22 mouse cellular contexts compared by ENCODE assay signal in genomic region chr7:134711576-134711975, GRCm38 (mm10). TPM values are rescaled to one million over a fixed set of nuclear protein-coding genes. Genes with fewer than 3 reads are reported as not detected.
A peak's percentile ranks its signal among the peaks of the same experiment; 100 is the strongest.
DNase-seq lines count a peak whose midpoint lies in the region; ATAC-seq and TF ChIP-seq lines count a peak whose summit lies in the region.
"Had no signal": no experiment of that assay in that cellular context is flagged by ENCODE, and none has a peak within 500 bp of the region (broad histone marks: within the 10 kb centered on the region; RNA-seq: fewer than 3 reads in every experiment).

No protein-coding gene starts in this region.

- no peak overlapping the region for H3K4me2 ChIP-seq in midbrain, postnatal 0 days (ENCODE audit: low read depth, low read length, poor library complexity, severe bottlenecking)
- H3K4me2 ChIP-seq in midbrain, embryonic 13.5 days (replicated peaks) = no peak overlapping the region
- H3K4me2 ChIP-seq: embryonic facial prominence, embryonic 12.5 days; forebrain, embryonic 13.5 days; hindbrain, embryonic 12.5 days; liver, embryonic 15.5 days; neural tube, embryonic 13.5 days had no signal

- TF ChIP-seq CTCF in heart, adult 2 months (IDR thresholded peaks at IDR 0.05) = peak; percentile 57
- peak; percentile 28 for TF ChIP-seq CTCF in left cerebral cortex, adult 2 months (IDR thresholded peaks at IDR 0.05)
- TF ChIP-seq CTCF in midbrain, postnatal 0 days (IDR thresholded peaks at IDR 0.05) = peak; percentile 41
- TF ChIP-seq CTCF in thymus, adult 2 months (IDR thresholded peaks at IDR 0.05; ENCODE audit: borderline replicate concordance, control insufficient read depth, extremely low read depth, insufficient read depth, low read length, poor library complexity) = no peak

- no peaks in the 10 kb centered on the region for H3K36me3 ChIP-seq in heart, adult 2 months (ENCODE audit: control insufficient read depth, insufficient read depth, low read length)
- 0 out of 2 replicates have a peak, but pooled peaks cover 2% of the 10 kb centered on the region for H3K36me3 ChIP-seq in heart, embryonic 10.5 days
- H3K36me3 ChIP-seq in midbrain, postnatal 0 days (ENCODE audit: insufficient read depth, low read length) = no peaks in the 10 kb centered on the region
- no peaks in the 10 kb centered on the region for H3K36me3 ChIP-seq in midbrain, embryonic 13.5 days
- H3K36me3 ChIP-seq in thymus, adult 2 months (ENCODE audit: control insufficient read depth, insufficient read depth, low read length) = no peaks in the 10 kb centered on the region
- H3K36me3 ChIP-seq: embryonic facial prominence, embryonic 12.5 days; hindbrain, embryonic 12.5 days; liver, embryonic 15.5 days; midbrain, embryonic 10.5 days; neural tube, embryonic 13.5 days had no signal

- H3K9ac ChIP-seq in heart, adult 2 months (ENCODE audit: low read depth, low read length) = no peak overlapping the region
- no peak overlapping the region for H3K9ac ChIP-seq in midbrain, postnatal 0 days (replicated peaks; ENCODE audit: low read length, poor library complexity, severe bottlenecking)
- no peak overlapping the region for H3K9ac ChIP-seq in midbrain, embryonic 13.5 days (replicated peaks)
- H3K9ac ChIP-seq: embryonic facial prominence, embryonic 12.5 days; forebrain, embryonic 13.5 days; hindbrain, embryonic 12.5 days; liver, embryonic 15.5 days; neural tube, embryonic 13.5 days had no signal

- ATAC-seq in midbrain, postnatal 0 days (ENCODE audit: low FRiP score) = no peak
- no peak for ATAC-seq in midbrain, embryonic 13.5 days
- ATAC-seq: forebrain, embryonic 13.5 days; inflammation-experienced regulatory T-cells, adult 6 months had no signal

- TF ChIP-seq POLR2A in heart, adult 2 months (IDR thresholded peaks at IDR 0.05; ENCODE audit: insufficient read depth, low read depth, low read length) = no peak
- no peak for TF ChIP-seq POLR2A in thymus, adult 2 months (IDR thresholded peaks at IDR 0.05; ENCODE audit: control insufficient read depth, extremely low read depth, insufficient read depth, low read length, poor library complexity)

- no peak for DNase-seq in heart, adult 2 months
- no peak for DNase-seq in heart, embryonic 10.5 days (ENCODE audit: low spot score)
- no peak for DNase-seq in left cerebral cortex, adult 2 months (ENCODE audit: extremely low spot score in 1 of 2, low spot score in 2 of 2)
- no peak for DNase-seq in left cerebral cortex, adult 8-10 months (ENCODE audit: low spot score in 2 of 2)
- no peak for DNase-seq in midbrain, postnatal 0 days (ENCODE audit: low spot score)
- DNase-seq in thymus, adult 2 months = no peak
- no peak for DNase-seq in kidney, postnatal 4 days
- DNase-seq: adrenal gland, adult 2 months; cerebellum, adult 2 months; gastrocnemius, postnatal 10 days; lung, postnatal 14 days; thymus, postnatal 36 days had no signal

- no peaks in the 10 kb centered on the region for H3K9me3 ChIP-seq in heart, embryonic 10.5 days
- no peaks in the 10 kb centered on the region for H3K9me3 ChIP-seq in midbrain, postnatal 0 days (ENCODE audit: low read length)
- H3K9me3 ChIP-seq in midbrain, embryonic 13.5 days = no peaks in the 10 kb centered on the region
- H3K9me3 ChIP-seq: embryonic facial prominence, embryonic 12.5 days; forebrain, embryonic 13.5 days; hindbrain, embryonic 12.5 days; limb, embryonic 10.5 days; liver, embryonic 15.5 days; neural tube, embryonic 13.5 days had no signal

- H3K4me3 ChIP-seq in heart, adult 2 months = no peak overlapping the region
- H3K4me3 ChIP-seq in heart, embryonic 10.5 days = no peak overlapping the region
- no peak overlapping the region for H3K4me3 ChIP-seq in left cerebral cortex, adult 2 months
- no peak overlapping the region for H3K4me3 ChIP-seq in midbrain, postnatal 0 days (ENCODE audit: low read depth, low read length)
- H3K4me3 ChIP-seq in midbrain, embryonic 13.5 days (replicated peaks) = no peak overlapping the region
- H3K4me3 ChIP-seq in thymus, adult 2 months (ENCODE audit: control insufficient read depth, insufficient read depth, low read length) = no peak overlapping the region
- H3K4me3 ChIP-seq: embryonic facial prominence, embryonic 12.5 days; erythroblast, embryonic 14.5 days; forebrain, embryonic 13.5 days; hindbrain, embryonic 12.5 days; limb, embryonic 10.5 days; liver, embryonic 15.5 days; midbrain, embryonic 10.5 days; neural tube, embryonic 13.5 days had no signal

- H3K4me1 ChIP-seq in heart, adult 2 months (ENCODE audit: control insufficient read depth, insufficient read depth, low read length) = no peaks in the 10 kb centered on the region
- no peaks in the 10 kb centered on the region for H3K4me1 ChIP-seq in heart, embryonic 10.5 days
- no peaks in the 10 kb centered on the region for H3K4me1 ChIP-seq in midbrain, postnatal 0 days (ENCODE audit: insufficient read depth, low read length)
- peaks cover 13% of the 10 kb centered on the region for H3K4me1 ChIP-seq in midbrain, embryonic 13.5 days (replicated peaks)
- no peaks in the 10 kb centered on the region for H3K4me1 ChIP-seq in thymus, adult 2 months (replicated peaks; ENCODE audit: control insufficient read depth, insufficient read depth, low read length)
- H3K4me1 ChIP-seq: liver, embryonic 15.5 days had no signal

- intact Hi-C loops in heart, adult 2 months (cut with DNase I) = no loop called here
- intact Hi-C loops in left cerebral cortex, adult 2 months (cut with DNase I) = no loop called here

- whole genome bisulfite sequencing in heart, adult 2 months = 93% methylated on average over 1 of the region's 1 CpGs
- WGBS in heart, embryonic 10.5 days = 80% methylated on average over 1 of the region's 1 CpGs
- 92% methylated on average over 1 of the region's 1 CpGs for WGBS in midbrain, postnatal 0 days
- 91% methylated on average over 1 of the region's 1 CpGs for WGBS in midbrain, embryonic 13.5 days
- 86% methylated on average over 1 of the region's 1 CpGs for WGBS in thymus, adult 2 months

- H3K79me2 ChIP-seq in heart, adult 2 months (replicated peaks; ENCODE audit: control insufficient read depth, insufficient read depth, low read length) = peaks cover 8% of the 10 kb centered on the region

- no peaks in the 10 kb centered on the region for H3K27me3 ChIP-seq in heart, adult 2 months (ENCODE audit: control insufficient read depth, insufficient read depth, low read length)
- H3K27me3 ChIP-seq in heart, embryonic 10.5 days (ENCODE audit: insufficient read depth, poor library complexity, severe bottlenecking) = no peaks in the 10 kb centered on the region
- H3K27me3 ChIP-seq in midbrain, postnatal 0 days (ENCODE audit: insufficient read depth, low read length) = no peaks in the 10 kb centered on the region
- H3K27me3 ChIP-seq in midbrain, embryonic 13.5 days = no peaks in the 10 kb centered on the region
- no peaks in the 10 kb centered on the region for H3K27me3 ChIP-seq in thymus, adult 2 months (ENCODE audit: control insufficient read depth, insufficient read depth, low read length)
- H3K27me3 ChIP-seq: embryonic facial prominence, embryonic 12.5 days; forebrain, embryonic 13.5 days; hindbrain, embryonic 12.5 days; liver, embryonic 15.5 days; neural tube, embryonic 13.5 days had no signal

- H3K27ac ChIP-seq in heart, adult 2 months = no peak overlapping the region
- no peak overlapping the region for H3K27ac ChIP-seq in heart, embryonic 10.5 days
- no peak overlapping the region for H3K27ac ChIP-seq in left cerebral cortex, adult 2 months
- no peak overlapping the region for H3K27ac ChIP-seq in midbrain, postnatal 0 days (ENCODE audit: low read depth, low read length)
- no peak overlapping the region for H3K27ac ChIP-seq in midbrain, embryonic 13.5 days
- H3K27ac ChIP-seq in thymus, adult 2 months (ENCODE audit: control insufficient read depth, insufficient read depth, low read length) = no peak overlapping the region
- H3K27ac ChIP-seq: embryonic facial prominence, embryonic 12.5 days; forebrain, embryonic 13.5 days; hindbrain, embryonic 12.5 days; limb, embryonic 10.5 days; liver, embryonic 15.5 days; midbrain, embryonic 10.5 days; neural tube, embryonic 13.5 days had no signal

- no peak for TF ChIP-seq EP300 in heart, adult 2 months (IDR thresholded peaks at IDR 0.05; ENCODE audit: insufficient read depth, low read depth, low read length)

RNA-seq across cellular contexts. Expression of gene Dock1, which starts 41.1 kb away (rescaled TPM):
- 10 to 100 TPM; 25.4 to 25.6 TPM for total RNA-seq in heart, adult 2 months (2021)
- 8.3 and 13.3 TPM in 2 replicates for polyA plus RNA-seq in heart, adult 2 months (2012; rRNA removed)
- 24.7 and 25.6 TPM in 2 replicates for polyA plus RNA-seq in heart, embryonic 10.5 days (2016; fragmentation: Nextera tagmentation; extraction: Ambion mirVana)
- total RNA-seq in left cerebral cortex, adult 2 months (2021) = 10 to 100 TPM; 21.7 to 22.4 TPM
- 10 to 100 TPM; 25.9 to 27.8 (median 27.2) TPM for total RNA-seq in left cerebral cortex, adult 8-10 months (2022)
- 12.6 and 14.2 TPM in 2 replicates for total RNA-seq in midbrain, postnatal 0 days (2014; rRNA removed)
- 4.3 and 5.3 TPM in 2 replicates for polyA plus RNA-seq in midbrain, postnatal 0 days (2015; fragmentation: Nextera tagmentation; extraction: Ambion mirVana)
- 6.7 and 7.3 TPM in 2 replicates for polyA plus RNA-seq in midbrain, embryonic 13.5 days (2015; fragmentation: Nextera tagmentation; extraction: Ambion mirVana)
- polyA plus RNA-seq in thymus, adult 2 months (2012; rRNA removed) = 2.8 and 3.2 TPM in 2 replicates
- polyA plus RNA-seq: erythroblast, embryonic 14.5 days had no signal
